Mouse (Mus musculus) left cerebral cortex, postnatal 36 days (tissue): ENCODE results near the gene Trim24. TPM values are rescaled to one million over a fixed set of nuclear protein-coding genes. Genes with fewer than 3 reads are reported as not detected.
"Not testable (repeated sequence)": the region's sequence is repeated elsewhere in the genome, so short reads cannot be mapped to it uniquely, and the experiment has no call there.

ENCODE experiments used
- DNase-seq, 2 experiments: peaks; one replicate each; pipeline ENCODE4 v3.0.0; 2021 to 2022; ENCODE audit warnings: low spot score in 2 of 2, mixed read lengths in 1 of 2
- intact Hi-C: fragments of 180-260 bp; cut with DNase I; formaldehyde crosslinking; loops from one replicate; pipeline ENCODE4 v1.15.1; 2025
- total RNA-seq, 2 experiments: library from RNA; stranded (reverse); gene quantifications; 2 replicates each; pipeline ENCODE4 v1.2.3; 2021

Trim24 gene
- 10 to 100 TPM; 29.1 to 33.4 TPM for total RNA-seq

- DNase-seq: peak; percentile 92 to 95
- intact Hi-C loops: loop anchor here (2.0 to 10.0 kb wide), 2 partner anchors 194 to 280 kb away; no protein-coding TSS in a partner anchor
These were observed at the start of gene Trim24 for GRCm38 (mm10) chr6:37870245-37871136. Gene Trim24, plus strand, starts transcription at chr6:37870811.

GRCm38 (mm10) chr6:37821531-37822051 is 49.0 kb upstream of the Trim24 start:
- intact Hi-C loops: no loop called here
- DNase-seq: no peak

- DNase-seq: no peak
- intact Hi-C loops: no loop called here
These were observed 48.2 kb upstream of the Trim24 start for GRCm38 (mm10) chr6:37822390-37822789.

GRCm38 (mm10) chr6:37823731-37824130 is 46.9 kb upstream of the Trim24 start:
- no peak for DNase-seq

GRCm38 (mm10) chr6:37825331-37826115 is 45.1 kb upstream of the Trim24 start:
- intact Hi-C loops, DNase-seq: not testable (repeated sequence)

More at GRCm38 (mm10) chr6:37823731-37824130, 46.9 kb upstream of the Trim24 start:
- intact Hi-C loops: no loop called here

- intact Hi-C loops: no loop called here
- DNase-seq: no peak
These were observed 41.7 kb upstream of the Trim24 start for GRCm38 (mm10) chr6:37828955-37829354.

GRCm38 (mm10) chr6:37829631-37830030 is 41.0 kb upstream of the Trim24 start:
- intact Hi-C loops: no loop called here
- DNase-seq: no peak

GRCm38 (mm10) chr6:37833691-37834090 is 36.9 kb upstream of the Trim24 start:
- DNase-seq: no peak
- intact Hi-C loops: no loop called here

- intact Hi-C loops, DNase-seq: not testable (repeated sequence)
These were observed 33.6 kb upstream of the Trim24 start for GRCm38 (mm10) chr6:37836951-37837565.

- DNase-seq: no peak
- intact Hi-C loops: no loop called here
These were observed 27.6 kb upstream of the Trim24 start for GRCm38 (mm10) chr6:37842779-37843605.

- DNase-seq: no peak
- intact Hi-C loops: no loop called here
These were observed 26.9 kb upstream of the Trim24 start for GRCm38 (mm10) chr6:37843647-37844273.

- intact Hi-C loops, DNase-seq: not testable (repeated sequence)
These were observed 25.7 kb upstream of the Trim24 start for GRCm38 (mm10) chr6:37844947-37845346.

GRCm38 (mm10) chr6:37847531-37847930 is 23.1 kb upstream of the Trim24 start:
- intact Hi-C loops, DNase-seq: not testable (repeated sequence)

GRCm38 (mm10) chr6:37851352-37851751 is 19.3 kb upstream of the Trim24 start:
- intact Hi-C loops: no loop called here
- no peak for DNase-seq

GRCm38 (mm10) chr6:37853289-37853688 is 17.3 kb upstream of the Trim24 start:
- intact Hi-C loops: no loop called here
- no peak for DNase-seq

GRCm38 (mm10) chr6:37855384-37855783 is 15.2 kb upstream of the Trim24 start:
- intact Hi-C loops: no loop called here
- no peak for DNase-seq

GRCm38 (mm10) chr6:37856300-37856699 is 14.3 kb upstream of the Trim24 start:
- DNase-seq, intact Hi-C loops: not testable (repeated sequence)

- DNase-seq: no peak
- intact Hi-C loops: no loop called here
These were observed 13.3 kb upstream of the Trim24 start for GRCm38 (mm10) chr6:37857196-37857874.
